Mouse (Mus musculus) bone marrow, adult 2 months (tissue): ENCODE measurements at regions not wholly inside any gene's neighbourhood (a gene's known extent, or its start where the extent isn't known, plus 50 kb on each side); places are given as distances from the start of the nearest gene placed in this dataset.

Experiments used
- H3K27ac ChIP-seq: fragments of 200-500 bp; 2 replicates; pipeline ENCODE4 v1.5.1; 2012; ENCODE audit warnings: low read depth, mild to moderate bottlenecking, control low read depth, inconsistent platforms, low read length; ENCODE audit not compliant: control insufficient read depth, poor library complexity, insufficient read depth
- H3K4me1 ChIP-seq: fragments of 200-500 bp; 2 replicates; pipeline ENCODE4 v1.6.1; 2011; ENCODE audit warnings: low read length; ENCODE audit not compliant: control insufficient read depth, insufficient read depth
- H3K4me3 ChIP-seq: fragments of 200-500 bp; replicated peaks from 2 replicates; pipeline ENCODE3; 2011; ENCODE audit warnings: mild to moderate bottlenecking, low read depth, low read length, control low read depth; ENCODE audit not compliant: control insufficient read depth
- CTCF ChIP-seq: fragments of 200-500 bp; IDR thresholded peaks from 2 replicates; pipeline ENCODE4 v1.5.1; 2011; ENCODE audit warnings: low read length, control low read depth; ENCODE audit not compliant: control insufficient read depth, insufficient read depth
- POLR2A ChIP-seq: fragments of 200-500 bp; IDR thresholded peaks from 2 replicates; pipeline ENCODE4 v1.6.1; 2011; ENCODE audit warnings: low read depth, mild to moderate bottlenecking, control low read depth, low read length, borderline replicate concordance; ENCODE audit not compliant: control insufficient read depth
- WGBS: fragments of 180-500 bp; shearing (Covaris S2); methylation state at CpG from one replicate; pipeline ENCODE4 v1.1.7; 2018; 5-methylcytosine and 5-hydroxymethylcytosine counted together

DNA sequence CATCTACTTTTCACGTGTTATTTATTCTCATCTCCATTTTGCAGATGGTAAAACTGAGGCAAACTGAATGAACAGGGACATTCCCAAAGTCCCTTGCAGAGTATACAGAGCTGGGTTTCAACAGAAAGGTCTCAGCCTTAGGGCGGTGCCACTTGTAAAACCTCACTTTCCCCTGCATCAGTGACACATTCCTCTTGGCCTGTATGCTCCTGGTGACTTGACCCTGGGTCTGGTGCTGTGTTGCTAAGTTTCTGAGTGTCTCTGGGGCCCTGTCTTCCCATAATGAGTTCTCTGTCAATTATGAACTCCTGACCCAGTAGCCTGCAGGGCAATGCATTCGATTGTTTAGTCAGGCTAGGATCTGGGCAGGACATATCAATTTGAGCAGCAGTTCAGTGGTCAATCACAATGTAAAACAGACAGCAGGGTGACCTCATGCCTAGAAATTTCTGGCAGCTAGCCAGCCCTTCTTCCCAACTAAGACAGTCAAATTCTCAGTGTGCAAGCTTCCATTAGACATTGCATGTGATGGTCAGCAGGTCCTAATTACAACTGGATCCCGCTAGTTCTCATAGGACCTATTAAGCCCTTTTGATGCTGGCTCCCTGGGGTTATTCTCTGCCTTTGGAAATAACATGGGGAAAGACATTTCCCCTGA lies 863.5 kb upstream of the Lrrc6 start:
- Histone ChIP-seq H3K4me1 (peaks cover 2% of the 10 kb centered on the region), H3K4me3 (no peak overlapping the region), H3K27ac (no peak overlapping the region)
- 81% methylated on average over 4 of the region's 4 CpGs for WGBS
- TF ChIP-seq CTCF (no peak), POLR2A (no peak)

DNA sequence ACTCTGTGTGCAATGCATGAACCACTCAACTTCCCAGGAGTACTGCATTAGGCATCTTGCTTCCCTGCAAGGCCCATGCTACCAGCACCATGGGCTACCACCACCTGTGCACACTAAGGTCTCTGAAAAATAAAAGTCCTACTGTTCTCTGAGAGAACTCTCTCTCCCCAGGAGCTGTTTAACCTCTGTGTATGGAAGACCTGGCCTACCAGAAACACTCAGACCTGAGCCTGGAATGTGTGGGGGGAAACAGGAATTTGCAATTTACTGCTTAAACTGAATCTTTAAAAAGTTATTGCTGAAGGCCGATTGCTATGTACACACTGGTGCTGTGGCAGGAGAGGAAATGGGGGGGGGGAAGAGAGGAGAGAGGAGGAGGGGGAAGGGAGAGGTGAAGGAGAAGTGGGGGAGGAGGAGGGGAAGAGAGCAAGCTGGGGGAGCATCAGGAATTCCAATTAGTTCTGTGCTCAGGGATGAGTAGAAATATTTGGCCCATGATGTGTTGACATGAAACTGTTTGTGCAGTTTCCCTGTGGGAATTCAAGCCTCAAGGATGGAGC lies 860.4 kb upstream of the Lrrc6 start:
- Histone ChIP-seq H3K4me3 (no peak overlapping the region), H3K27ac (no peak overlapping the region), H3K4me1 (peaks cover 2% of the 10 kb centered on the region)
- TF ChIP-seq CTCF (no peak), POLR2A (no peak)
- WGBS = 7% methylated on average over 1 of the region's 1 CpGs

DNA sequence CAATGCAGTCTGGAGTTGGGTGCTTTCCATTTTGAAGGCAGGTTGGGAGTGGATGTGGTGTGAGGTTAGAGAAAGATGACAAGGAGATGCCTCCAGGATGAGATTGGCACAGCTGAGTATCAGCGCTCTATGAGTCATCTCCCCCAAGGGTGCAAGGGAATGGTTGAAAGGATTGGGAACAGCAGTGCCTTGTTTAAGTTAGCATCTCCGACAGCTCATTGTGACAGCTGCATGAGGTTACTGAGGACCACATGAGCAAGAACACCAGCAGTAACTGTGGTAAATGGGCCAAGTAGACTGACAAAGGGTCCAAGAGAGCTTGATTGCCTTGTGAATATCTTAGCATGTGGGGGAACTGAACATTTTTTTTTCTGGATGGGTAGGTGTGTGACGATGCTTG lies 857.2 kb upstream of the Lrrc6 start:
- no peak overlapping the region for H3K27ac ChIP-seq
- WGBS = 81% methylated on average over 3 of the region's 3 CpGs
- peaks cover 2% of the 10 kb centered on the region for H3K4me1 ChIP-seq
- H3K4me3 ChIP-seq = no peak overlapping the region
- TF ChIP-seq POLR2A (no peak), CTCF (no peak)

DNA sequence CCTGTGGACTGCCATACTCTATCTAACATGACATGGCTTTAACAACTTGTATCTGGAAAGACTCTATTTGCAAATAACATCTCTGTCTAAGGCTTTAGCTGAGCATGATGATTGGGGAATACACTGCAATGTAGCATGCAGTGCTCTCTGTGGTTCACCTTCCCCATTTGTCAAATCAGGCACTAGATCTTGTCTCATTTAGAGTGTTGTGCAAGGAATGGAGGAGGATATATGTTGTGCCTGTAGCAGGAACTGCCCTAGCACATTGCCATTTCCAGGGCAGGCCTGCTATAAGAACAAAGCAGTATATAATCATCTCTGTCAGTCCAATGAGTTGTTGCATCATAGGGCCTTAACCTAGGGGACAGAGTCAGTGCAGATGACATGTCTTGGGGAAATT lies 854.6 kb upstream of the Lrrc6 start:
- no peaks in the 10 kb centered on the region for H3K4me1 ChIP-seq
- TF ChIP-seq CTCF = no peak
- TF ChIP-seq POLR2A = no peak

DNA sequence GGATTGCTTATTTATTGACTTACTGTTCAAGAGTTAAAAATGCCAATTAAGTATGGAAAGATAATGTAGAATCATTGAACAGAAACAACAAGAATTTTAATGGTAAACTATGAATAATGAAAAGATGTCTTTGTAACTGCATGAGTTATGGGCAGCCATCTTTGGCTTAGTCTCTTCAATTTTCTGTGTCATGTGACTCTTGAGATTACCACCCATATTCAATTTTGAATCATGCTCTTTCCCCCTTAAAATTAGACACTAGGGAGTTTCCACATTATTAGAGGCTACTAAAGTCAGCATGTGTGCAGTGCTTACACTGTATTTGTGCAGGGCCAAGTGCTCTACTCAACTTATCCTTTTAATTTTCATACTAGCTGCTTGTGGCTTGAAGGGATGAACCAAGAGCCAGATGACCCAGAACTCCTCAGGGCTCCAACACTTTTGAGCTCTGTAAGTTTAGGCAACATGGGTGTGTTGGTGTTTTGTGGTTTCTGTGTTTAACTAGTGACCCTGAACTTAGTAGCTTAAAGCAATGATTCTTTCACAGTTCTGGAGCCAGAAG lies 854.0 kb upstream of the Lrrc6 start:
- Histone ChIP-seq H3K27ac (no peak overlapping the region), H3K4me3 (no peak overlapping the region), H3K4me1 (no peaks in the 10 kb centered on the region)
- TF ChIP-seq POLR2A (no peak), CTCF (no peak)

More for the DNA sequence above, 854.6 kb upstream of the Lrrc6 start:
- no peak overlapping the region for H3K27ac ChIP-seq
- H3K4me3 ChIP-seq = no peak overlapping the region

DNA sequence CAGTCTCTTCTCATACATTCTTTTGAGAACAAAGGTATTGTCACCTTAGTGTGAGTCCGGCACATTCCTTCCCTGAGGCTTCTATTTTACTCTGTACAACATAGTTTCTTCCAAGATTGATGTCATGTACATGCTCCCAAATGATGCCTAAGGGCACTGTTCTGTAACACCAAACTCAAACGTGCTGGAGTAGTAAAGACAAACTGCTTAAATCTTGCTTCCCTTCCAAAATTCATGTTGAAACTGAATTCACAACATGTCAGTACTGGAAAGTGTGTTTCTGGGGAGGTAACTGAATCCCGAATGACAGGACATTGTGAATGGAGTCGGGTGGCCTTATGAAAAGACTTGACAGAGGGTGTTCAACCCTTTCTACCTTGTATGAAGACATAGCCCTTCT lies 848.8 kb upstream of the Lrrc6 start:
- no peak for TF ChIP-seq CTCF
- H3K27ac ChIP-seq = no peak overlapping the region
- no peak overlapping the region for H3K4me3 ChIP-seq
- H3K4me1 ChIP-seq = no peaks in the 10 kb centered on the region
- 88% methylated on average over 4 of the region's 4 CpGs for WGBS

DNA sequence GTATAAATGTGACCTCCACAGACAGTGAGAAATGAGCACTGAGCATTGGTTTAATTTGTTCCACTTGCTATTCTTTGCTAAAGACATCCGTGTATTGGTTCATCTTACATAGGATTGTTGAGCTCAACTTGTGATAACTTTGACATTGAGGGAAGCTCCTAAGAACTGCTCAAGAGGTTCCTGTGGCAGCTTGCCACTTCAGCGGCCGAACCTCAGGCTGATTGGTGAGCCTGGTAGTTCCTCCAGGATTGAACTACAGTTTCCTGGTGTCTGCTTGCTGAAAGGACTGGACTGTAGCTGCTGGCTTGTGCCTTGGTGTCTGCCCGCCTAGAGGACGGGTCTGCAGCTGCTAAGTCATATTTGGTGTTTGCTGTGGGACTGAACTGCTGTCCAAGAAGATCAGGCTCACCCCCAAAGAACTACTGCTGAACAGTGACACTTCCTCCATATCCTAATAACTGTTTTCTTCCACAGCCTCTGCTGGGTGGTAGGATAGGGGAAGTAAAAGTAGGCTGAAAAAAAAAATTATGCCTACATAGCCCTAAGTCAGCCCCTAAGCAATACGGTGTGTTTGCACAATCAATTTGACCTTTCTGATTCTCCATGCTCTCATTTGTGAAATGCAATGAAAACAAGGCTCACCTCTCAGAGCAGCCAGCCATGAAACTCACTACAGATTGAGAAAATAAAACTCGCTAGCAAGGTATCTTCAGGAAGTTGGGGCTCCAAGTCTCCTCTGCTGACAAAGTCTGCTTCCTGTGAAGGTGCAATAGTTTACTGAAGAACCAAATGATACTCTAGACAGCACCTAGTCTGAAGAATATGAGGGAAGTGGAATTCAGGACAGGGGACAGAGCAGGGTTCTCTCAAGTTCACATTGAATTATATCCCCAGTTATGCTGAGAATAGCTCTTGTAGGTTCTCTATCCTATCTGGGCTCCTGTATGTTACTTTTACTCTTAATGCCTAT lies 844.8 kb upstream of the Lrrc6 start:
- H3K27ac ChIP-seq = peak overlapping the region; percentile 36; the same call in 1 of the 2 replicates
- H3K4me1 ChIP-seq = no peaks in the 10 kb centered on the region; the same call in 1 of the 2 replicates
- no peak overlapping the region for H3K4me3 ChIP-seq
- TF ChIP-seq CTCF (no peak), POLR2A (no peak)
- 19% methylated on average over 7 of the region's 7 CpGs for WGBS

DNA sequence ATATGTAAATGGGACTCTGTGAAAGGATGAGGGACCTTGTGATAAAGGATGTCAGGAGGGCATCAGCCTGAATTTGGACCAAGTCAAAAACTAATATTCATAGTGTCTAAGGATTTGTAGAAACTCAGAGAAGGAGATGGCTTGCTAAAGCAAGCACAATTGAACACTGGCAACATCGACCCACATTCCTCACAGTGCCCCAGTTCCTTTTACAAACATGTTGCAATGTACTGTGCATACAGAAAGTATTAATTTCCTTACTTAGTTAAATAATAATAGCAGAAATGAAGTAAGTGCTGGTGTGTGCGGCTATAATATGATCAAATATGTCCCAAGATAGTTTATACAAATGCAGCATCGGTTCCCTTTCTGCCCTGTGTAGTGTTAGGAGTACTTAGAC lies 841.3 kb upstream of the Lrrc6 start:
- no peaks in the 10 kb centered on the region; the same call in 1 of the 2 replicates for H3K4me1 ChIP-seq
- TF ChIP-seq POLR2A (no peak), CTCF (no peak)
- no peak overlapping the region for H3K27ac ChIP-seq
- WGBS = 67% methylated on average over 3 of the region's 3 CpGs
- no peak overlapping the region for H3K4me3 ChIP-seq
